Mouse (Mus musculus): Measurements from ENCODE around the gene Hspa1b. TPM values are rescaled to one million over a fixed set of nuclear protein-coding genes. Genes with fewer than 3 reads are reported as not detected.

Gene Hspa1b
- total RNA-seq, 1 experiment = 14.6 TPM

DNA sequence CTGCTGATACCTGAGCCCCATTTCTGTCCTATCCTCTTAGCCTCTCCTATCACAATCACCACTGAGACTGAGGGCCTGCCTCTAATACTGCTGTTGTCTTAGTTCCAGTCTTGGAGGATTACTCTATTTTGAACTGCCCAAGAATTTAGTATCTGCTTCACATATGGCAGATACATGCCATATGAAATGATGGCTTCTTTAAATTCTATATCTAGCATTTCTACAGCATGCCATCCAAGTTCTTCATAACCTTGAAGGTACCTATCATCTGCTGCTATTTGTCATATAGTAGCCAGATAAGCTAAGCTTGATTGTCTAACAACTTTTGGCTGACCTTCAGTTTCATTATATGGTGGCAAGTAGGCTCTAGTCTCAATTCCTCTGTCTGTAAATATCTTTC is 35.7 kb upstream of the Hspa1b start:
- Histone ChIP-seq H3K36me3 (ENCODE audit: control insufficient read depth, insufficient read depth, low read length, poor library complexity, severe bottlenecking) (peaks cover 10% of the 10 kb centered on the region), H3K9me3 (ENCODE audit: control insufficient read depth, insufficient read depth, low read depth, low read length) (no peaks in the 10 kb centered on the region), H3K4me3 (ENCODE audit: insufficient read depth in 1 of 2, low read depth in 1 of 2, low read length in 2 of 2, poor library complexity in 1 of 2, severe bottlenecking in 1 of 2) (no peak overlapping the region), H3K27ac (ENCODE audit: insufficient read depth, low read depth, low read length, poor library complexity, severe bottlenecking) (no peak overlapping the region), H3K9ac (ENCODE audit: insufficient read depth, low read depth, low read length, poor library complexity, severe bottlenecking) (no peak overlapping the region), H3K4me1 (ENCODE audit: control insufficient read depth in 2 of 2, insufficient read depth in 2 of 2, low read length in 2 of 2, poor library complexity in 1 of 2) (peaks cover 4 to 11% of the 10 kb centered on the region in 2 experiments; a peak in 3 of 4 replicates)
- no peak for DNase-seq (ENCODE audit: low read depth, low spot score)
- in situ Hi-C loops (cut with MboI; ENCODE audit: low sequenced_read_pairs in 2 of 2, unreplicated experiment in 2 of 2) = no loop called here
- TF ChIP-seq ZC3H11A (IDR thresholded peaks at IDR 0.05; ENCODE audit: borderline replicate concordance, low read depth, low read length) = no peak
- TF ChIP-seq MAFK (IDR thresholded peaks at IDR 0.05; ENCODE audit: insufficient read depth, low read depth, low read length) = no peak

DNA sequence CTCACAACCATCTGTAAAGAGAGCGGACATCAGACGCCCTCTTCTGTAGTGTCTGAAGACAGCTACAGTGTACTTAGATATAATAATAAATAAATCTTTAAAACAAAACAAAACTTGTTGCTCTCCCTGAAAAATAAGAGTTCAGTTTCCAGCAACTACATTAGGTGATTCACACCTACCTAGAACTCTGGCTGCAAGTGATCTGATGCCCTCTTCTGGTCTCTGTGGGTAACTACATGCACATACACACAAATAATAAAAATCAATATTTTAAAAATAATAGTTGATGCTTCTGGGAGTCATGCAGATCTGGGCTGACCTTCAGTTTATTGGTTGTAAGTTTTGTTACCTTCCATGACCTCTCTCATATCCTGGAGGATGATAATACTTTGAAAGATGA is 25.2 kb upstream of the Hspa1b start:
- Histone ChIP-seq H3K4me1 (ENCODE audit: control insufficient read depth in 2 of 2, insufficient read depth in 2 of 2, low read length in 2 of 2, poor library complexity in 1 of 2) (0 out of 4 replicates have a peak, but pooled peaks cover 0 to 2% of the 10 kb centered on the region in 2 experiments), H3K27ac (ENCODE audit: insufficient read depth, low read depth, low read length, poor library complexity, severe bottlenecking) (no peak overlapping the region), H3K9ac (ENCODE audit: insufficient read depth, low read depth, low read length, poor library complexity, severe bottlenecking) (no peak overlapping the region), H3K36me3 (ENCODE audit: control insufficient read depth, insufficient read depth, low read length, poor library complexity, severe bottlenecking) (peaks cover 21% of the 10 kb centered on the region), H3K4me3 (ENCODE audit: insufficient read depth in 1 of 2, low read depth in 1 of 2, low read length in 2 of 2, poor library complexity in 1 of 2, severe bottlenecking in 1 of 2) (no peak overlapping the region), H3K9me3 (ENCODE audit: control insufficient read depth, insufficient read depth, low read depth, low read length) (no peaks in the 10 kb centered on the region)
- DNase-seq (ENCODE audit: low read depth, low spot score) = no peak
- in situ Hi-C loops (cut with MboI; ENCODE audit: low sequenced_read_pairs in 2 of 2, unreplicated experiment in 2 of 2) = no loop called here
- no peak for TF ChIP-seq CHD2 (IDR thresholded peaks at IDR 0.05; ENCODE audit: low read depth, low read length)
- TF ChIP-seq HCFC1 (IDR thresholded peaks at IDR 0.05; ENCODE audit: borderline replicate concordance, insufficient read depth, low read length) = no peak
- no peak for TF ChIP-seq MAFK (IDR thresholded peaks at IDR 0.05; ENCODE audit: insufficient read depth, low read depth, low read length)
- no peak for TF ChIP-seq ZC3H11A (IDR thresholded peaks at IDR 0.05; ENCODE audit: borderline replicate concordance, low read depth, low read length)
- no peak for TF ChIP-seq ZNF384 (IDR thresholded peaks at IDR 0.05; ENCODE audit: low read depth, low read length)

- Histone ChIP-seq H3K4me1 (ENCODE audit: control insufficient read depth in 2 of 2, insufficient read depth in 2 of 2, low read length in 2 of 2, poor library complexity in 1 of 2) (peaks cover 0 to 6% of the 10 kb centered on the region in 2 experiments; a peak in 1 of 4 replicates), H3K4me3 (ENCODE audit: insufficient read depth in 1 of 2, low read depth in 1 of 2, low read length in 2 of 2, poor library complexity in 1 of 2, severe bottlenecking in 1 of 2) (peak overlapping the region; percentile 86 to 88), H3K27ac (ENCODE audit: insufficient read depth, low read depth, low read length, poor library complexity, severe bottlenecking) (peak overlapping the region; percentile 92), H3K36me3 (ENCODE audit: control insufficient read depth, insufficient read depth, low read length, poor library complexity, severe bottlenecking) (peaks cover 18% of the 10 kb centered on the region), H3K9ac (ENCODE audit: insufficient read depth, low read depth, low read length, poor library complexity, severe bottlenecking) (peak overlapping the region; percentile 95), H3K9me3 (ENCODE audit: control insufficient read depth, insufficient read depth, low read depth, low read length) (no peaks in the 10 kb centered on the region)
- TF ChIP-seq ZNF384 (IDR thresholded peaks at IDR 0.05; ENCODE audit: low read depth, low read length) (no peak), MAFK (IDR thresholded peaks at IDR 0.05; ENCODE audit: insufficient read depth, low read depth, low read length) (no peak), ZC3H11A (IDR thresholded peaks at IDR 0.05; ENCODE audit: borderline replicate concordance, low read depth, low read length) (no peak), CHD2 (IDR thresholded peaks at IDR 0.05; ENCODE audit: low read depth, low read length) (no peak), HCFC1 (IDR thresholded peaks at IDR 0.05; ENCODE audit: borderline replicate concordance, insufficient read depth, low read length) (no peak)
- in situ Hi-C loops (cut with MboI; ENCODE audit: low sequenced_read_pairs in 2 of 2, unreplicated experiment in 2 of 2) = no loop called here
- no peak for DNase-seq (ENCODE audit: low read depth, low spot score)
These were observed 23.3 kb upstream of the Hspa1b start for GRCm38 (mm10) chr17:34982328-34982727.

DNA sequence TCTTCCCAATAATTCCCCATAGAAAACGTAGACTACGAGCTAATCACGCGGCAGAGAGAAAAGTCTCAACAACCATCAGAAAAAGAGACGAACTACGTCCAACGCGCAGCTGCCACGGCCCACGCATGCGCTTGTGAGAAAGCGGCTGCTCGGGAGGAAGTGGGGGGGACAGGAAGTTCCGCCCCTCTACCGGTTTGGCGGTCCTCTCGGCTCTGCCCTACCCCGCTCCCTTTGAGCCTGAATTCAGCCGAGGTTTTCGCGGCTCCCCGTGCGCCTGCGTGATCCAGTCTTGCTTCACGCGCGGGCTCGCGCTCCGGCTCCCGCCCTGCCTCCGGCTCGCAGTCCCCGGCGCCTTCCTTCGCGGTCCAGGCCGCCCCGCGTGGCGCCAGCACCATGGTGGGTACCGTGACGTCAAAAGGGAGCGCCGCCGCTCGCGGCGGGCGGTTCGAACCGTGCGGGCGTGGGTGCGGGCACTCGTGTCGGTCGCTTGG is 22.7 kb upstream of the Hspa1b start, which contains the start of gene Lsm2:
Gene Lsm2, plus strand, starts transcription at position 173 of the 491 bp plus-strand sequence.
- H3K4me1 ChIP-seq (ENCODE audit: control insufficient read depth in 2 of 2, insufficient read depth in 2 of 2, low read length in 2 of 2, poor library complexity in 1 of 2) = peaks cover 0 to 6% of the 10 kb centered on the region in 2 experiments; a peak in 1 of 4 replicates
- peak; percentile 80 for DNase-seq (ENCODE audit: low read depth, low spot score)
- peak within 1 kb of the TSS; percentile 95 for H3K9ac ChIP-seq (ENCODE audit: insufficient read depth, low read depth, low read length, poor library complexity, severe bottlenecking)
- H3K9me3 ChIP-seq (ENCODE audit: control insufficient read depth, insufficient read depth, low read depth, low read length) = no peaks in the 10 kb centered on the region
- H3K36me3 ChIP-seq (ENCODE audit: control insufficient read depth, insufficient read depth, low read length, poor library complexity, severe bottlenecking) = peaks cover 18% of the 10 kb centered on the region
- in situ Hi-C loops (cut with MboI; ENCODE audit: low sequenced_read_pairs in 2 of 2, unreplicated experiment in 2 of 2) = no loop called here
- H3K4me3 ChIP-seq (ENCODE audit: insufficient read depth in 1 of 2, low read depth in 1 of 2, low read length in 2 of 2, poor library complexity in 1 of 2, severe bottlenecking in 1 of 2) = peak within 1 kb of the TSS; percentile 86 to 88
- TF ChIP-seq HCFC1 (IDR thresholded peaks at IDR 0.05; ENCODE audit: borderline replicate concordance, insufficient read depth, low read length) = peak; percentile 75
- no peak for TF ChIP-seq MAFK (IDR thresholded peaks at IDR 0.05; ENCODE audit: insufficient read depth, low read depth, low read length)
- TF ChIP-seq ZC3H11A (IDR thresholded peaks at IDR 0.05; ENCODE audit: borderline replicate concordance, low read depth, low read length) = no peak
- H3K27ac ChIP-seq (ENCODE audit: insufficient read depth, low read depth, low read length, poor library complexity, severe bottlenecking) = peak within 1 kb of the TSS; percentile 92

DNA sequence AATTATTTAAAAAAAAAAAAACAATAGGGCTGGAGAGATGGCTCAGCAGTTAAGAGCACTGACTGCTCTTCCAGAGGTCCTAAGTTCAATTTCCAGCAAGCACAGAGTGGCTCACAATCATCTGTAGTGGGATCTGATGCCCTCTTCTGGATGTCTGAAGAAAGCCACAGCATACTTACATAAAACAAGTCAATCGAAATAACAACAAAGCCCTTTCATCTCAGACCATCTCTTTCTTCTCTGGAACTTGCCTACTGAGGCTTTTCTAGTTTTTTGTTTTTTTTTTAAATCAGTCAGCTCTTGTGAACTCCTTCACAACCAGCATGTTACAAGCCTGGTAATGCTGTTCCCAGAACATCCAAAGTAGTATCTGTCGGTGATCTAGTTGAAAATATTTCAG is 21.6 kb upstream of the Hspa1b start:
- in situ Hi-C loops (cut with MboI; ENCODE audit: low sequenced_read_pairs in 2 of 2, unreplicated experiment in 2 of 2) = no loop called here
- TF ChIP-seq ZNF384 (IDR thresholded peaks at IDR 0.05; ENCODE audit: low read depth, low read length) (no peak), ZC3H11A (IDR thresholded peaks at IDR 0.05; ENCODE audit: borderline replicate concordance, low read depth, low read length) (0 out of 2 replicates have a peak, but pooled peaks have one; percentile 2), HCFC1 (IDR thresholded peaks at IDR 0.05; ENCODE audit: borderline replicate concordance, insufficient read depth, low read length) (no peak)
- no peak for DNase-seq (ENCODE audit: low read depth, low spot score)
- no peaks in the 10 kb centered on the region for H3K9me3 ChIP-seq (ENCODE audit: control insufficient read depth, insufficient read depth, low read depth, low read length)
- H3K4me1 ChIP-seq (ENCODE audit: control insufficient read depth in 2 of 2, insufficient read depth in 2 of 2, low read length in 2 of 2, poor library complexity in 1 of 2) = peaks cover 0 to 6% of the 10 kb centered on the region in 2 experiments; a peak in 1 of 4 replicates
- peak overlapping the region; percentile 63; the same call in 1 of the 2 replicates for H3K9ac ChIP-seq (ENCODE audit: insufficient read depth, low read depth, low read length, poor library complexity, severe bottlenecking)
- H3K4me3 ChIP-seq (ENCODE audit: insufficient read depth in 1 of 2, low read depth in 1 of 2, low read length in 2 of 2, poor library complexity in 1 of 2, severe bottlenecking in 1 of 2) = peak overlapping the region; percentile 41 to 86; a peak in 3 of 4 replicates
- H3K36me3 ChIP-seq (ENCODE audit: control insufficient read depth, insufficient read depth, low read length, poor library complexity, severe bottlenecking) = peaks cover 11% of the 10 kb centered on the region
- no peak overlapping the region for H3K27ac ChIP-seq (ENCODE audit: insufficient read depth, low read depth, low read length, poor library complexity, severe bottlenecking)
